Mouse (Mus musculus): ENCODE data around the gene Gm10642.
A peak's percentile ranks its signal among the peaks of the same experiment; 100 is the strongest.

The Gm10642 gene

DNA sequence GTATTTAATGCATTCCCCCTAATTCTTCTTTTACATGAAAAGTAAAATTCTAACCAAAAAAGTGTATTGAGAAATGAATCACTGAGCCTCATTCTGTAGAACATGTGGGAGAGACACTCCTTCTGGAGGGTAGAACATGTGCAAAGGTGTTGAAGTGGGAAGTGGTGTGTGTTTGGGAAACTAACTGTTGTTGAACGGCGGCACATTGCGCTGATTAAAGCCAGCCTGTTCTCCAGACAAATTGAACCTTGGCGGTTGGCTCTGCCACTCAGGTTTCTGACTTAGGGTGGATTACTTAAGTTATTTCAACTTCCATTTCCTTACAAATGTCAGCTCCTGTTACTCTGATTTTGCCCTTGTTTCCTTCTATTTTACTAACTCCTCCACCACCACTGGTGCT lies 17.6 kb downstream of the Gm10642 start:
- DNase-seq (ENCODE audit: low spot score): no peak

DNA sequence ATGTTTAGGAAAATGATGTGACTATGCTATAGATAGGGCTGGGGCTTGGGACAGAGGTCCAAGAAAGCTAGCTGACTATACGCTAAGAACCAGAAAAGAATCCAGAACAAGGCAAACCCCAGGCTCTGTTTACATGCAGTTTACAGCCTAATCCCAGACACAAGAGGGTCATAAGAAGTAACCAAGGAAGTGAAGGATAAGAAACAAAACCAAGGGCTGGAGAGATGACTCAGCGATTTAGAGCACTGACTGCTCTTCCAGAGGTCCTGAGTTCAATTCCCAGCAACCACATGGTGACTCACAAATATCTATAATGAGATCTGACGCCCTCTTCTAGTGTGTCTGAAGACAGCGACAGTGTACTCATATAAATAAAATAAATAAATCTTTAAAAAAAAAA lies 19.1 kb downstream of the Gm10642 start:
- no peak for DNase-seq (ENCODE audit: low spot score)

DNA sequence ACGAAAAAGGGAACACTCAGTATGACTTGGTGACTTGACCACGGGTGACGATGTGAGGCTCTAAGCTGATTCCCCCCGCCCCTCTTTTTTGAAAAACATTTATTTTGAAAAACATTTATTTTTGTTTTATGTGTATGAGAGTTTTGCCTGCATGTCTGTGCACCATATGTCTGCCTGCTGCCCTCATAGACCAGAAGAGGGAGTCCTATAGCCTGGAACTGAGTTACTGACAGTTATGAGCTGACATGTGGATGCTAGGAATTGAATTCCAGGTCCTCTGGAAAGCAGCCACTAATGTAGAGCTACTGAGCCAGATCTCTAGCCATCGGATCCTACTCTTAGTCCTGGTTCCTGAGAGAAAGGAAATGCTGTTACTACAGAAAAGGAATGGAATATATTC lies 19.9 kb downstream of the Gm10642 start:
- no peak for DNase-seq (ENCODE audit: low spot score)

GRCm38 (mm10) chr9:70678682-70679131 lies 22.7 kb downstream of the Gm10642 start, which contains the start of gene Adam10:
TSS of gene Adam10 (plus strand) at chr9:70678997.
- DNase-seq (ENCODE audit: low spot score): peak; percentile 100

GRCm38 (mm10) chr9:70679132-70680091 lies 23.4 kb downstream of the Gm10642 start:
- DNase-seq (ENCODE audit: low spot score): peak; percentile 60

- DNase-seq (ENCODE audit: low spot score): no peak
Measured at GRCm38 (mm10) chr9:70682202-70682601, 26.2 kb downstream of the Gm10642 start.

DNA sequence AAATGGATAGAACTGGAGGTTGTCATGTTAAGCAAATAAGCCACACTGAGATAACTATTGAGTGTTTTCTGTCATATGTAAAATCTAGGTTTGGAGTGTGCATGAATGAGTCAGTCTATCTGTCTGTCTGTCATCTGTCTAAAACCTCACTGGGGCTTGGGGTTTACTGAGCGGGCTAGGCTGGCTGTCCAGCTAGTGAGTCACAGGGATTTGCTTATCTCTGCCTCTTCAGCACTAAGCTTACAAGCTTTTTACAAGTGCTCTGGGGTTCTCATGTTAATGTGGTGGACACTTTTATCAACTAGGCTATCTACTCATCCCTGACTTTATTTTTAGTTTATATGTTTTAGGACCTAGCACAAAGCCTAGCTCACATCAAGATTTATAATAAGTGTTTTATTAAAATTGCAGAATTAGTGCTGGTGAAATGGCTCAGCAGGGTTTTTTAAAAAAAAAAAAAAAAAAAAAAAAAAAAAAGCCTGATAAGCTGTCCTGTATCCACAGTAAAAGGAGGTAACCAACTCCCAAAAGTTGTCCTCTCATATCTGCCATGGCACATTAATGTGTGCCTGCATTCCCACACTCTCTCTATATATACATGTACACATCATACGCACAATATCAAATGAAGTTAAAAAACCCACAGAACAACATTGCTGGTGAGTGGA lies 32.4 kb downstream of the Gm10642 start:
- no peak for DNase-seq (ENCODE audit: low spot score)

DNA sequence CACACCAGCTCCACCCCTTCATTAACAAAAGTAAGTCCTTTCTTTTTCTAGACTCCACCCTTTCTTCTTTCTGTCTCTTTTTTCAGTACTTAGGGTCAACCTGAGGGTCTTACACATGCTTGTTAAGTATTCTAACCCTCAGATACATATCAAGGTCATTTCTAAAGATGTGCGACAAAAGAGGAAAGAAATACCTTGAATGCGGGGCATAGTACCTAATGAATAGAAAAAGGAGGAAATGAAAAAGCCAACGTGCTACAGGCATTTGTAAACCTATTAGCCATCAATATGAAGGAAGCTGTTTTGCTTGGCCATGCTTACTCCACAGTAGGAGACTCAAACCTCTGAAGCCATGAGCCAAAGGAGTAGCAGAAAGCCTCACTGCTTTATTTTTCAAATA lies 33.9 kb downstream of the Gm10642 start:
- DNase-seq (ENCODE audit: low spot score): no peak

- no peak for DNase-seq (ENCODE audit: low spot score)
Measured at GRCm38 (mm10) chr9:70690579-70690978, 34.5 kb downstream of the Gm10642 start.

DNA sequence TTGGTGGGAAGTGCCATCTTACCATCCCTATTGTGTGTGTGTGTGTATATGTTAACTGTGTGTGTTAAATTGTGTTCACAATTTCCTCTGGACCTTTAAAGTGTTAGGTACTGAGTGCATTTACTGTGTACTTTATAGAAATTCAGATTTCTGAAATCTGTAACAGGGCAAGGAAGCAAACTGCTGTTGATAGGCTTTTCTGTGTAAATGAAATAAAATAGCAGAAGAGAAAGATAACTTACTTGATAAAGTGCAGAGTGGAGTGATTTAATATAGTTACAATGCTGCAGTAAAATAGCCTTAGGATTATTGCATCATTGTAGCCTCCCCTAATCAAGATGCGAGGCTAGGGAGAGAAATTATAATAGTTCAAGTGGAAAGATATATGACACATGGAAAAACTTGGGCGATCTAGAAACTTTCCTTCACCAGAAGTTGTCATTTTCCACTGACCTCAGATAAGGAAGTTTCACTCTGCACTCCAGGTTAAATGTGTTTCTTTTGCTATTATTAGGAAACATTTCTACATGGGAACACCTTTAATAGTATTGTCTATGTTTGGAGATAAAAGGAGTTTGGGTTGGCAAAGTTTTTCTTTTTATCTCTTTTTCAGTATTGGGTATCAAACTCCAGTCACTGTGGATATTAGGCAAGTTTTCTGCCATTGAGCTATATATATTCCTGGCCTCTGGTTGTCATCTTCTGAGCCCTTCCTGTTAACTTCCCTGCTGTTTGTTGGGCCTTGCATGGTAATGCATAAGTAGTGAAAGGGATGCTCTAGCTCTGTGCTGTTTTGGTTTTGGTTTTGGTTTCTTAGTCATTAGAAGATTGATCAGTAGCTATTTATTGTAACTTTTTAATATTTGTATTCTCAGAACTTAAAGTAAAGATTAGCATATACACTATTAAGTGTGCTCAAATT lies 36.0 kb downstream of the Gm10642 start:
- no peak for DNase-seq (ENCODE audit: low spot score)

DNA sequence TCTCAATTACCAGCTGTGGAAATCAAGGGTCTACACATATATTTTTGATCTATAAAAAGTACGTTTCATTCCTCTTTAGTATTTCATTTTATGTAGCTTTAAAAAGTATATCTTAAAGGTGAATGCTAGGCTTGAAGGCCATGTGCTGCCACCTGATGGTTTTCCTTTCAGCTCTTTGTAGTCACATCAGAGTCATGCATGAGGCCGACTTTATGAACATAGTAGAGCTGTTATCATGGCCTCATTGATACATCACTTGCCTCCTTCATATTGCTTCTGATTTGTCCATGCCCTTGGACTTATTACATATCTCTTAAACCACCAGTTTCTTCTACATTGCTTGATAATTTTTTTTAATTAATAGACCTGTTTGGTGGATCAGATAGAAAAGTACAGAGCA lies 39.7 kb downstream of the Gm10642 start:
- no peak for DNase-seq (ENCODE audit: low spot score)

DNA sequence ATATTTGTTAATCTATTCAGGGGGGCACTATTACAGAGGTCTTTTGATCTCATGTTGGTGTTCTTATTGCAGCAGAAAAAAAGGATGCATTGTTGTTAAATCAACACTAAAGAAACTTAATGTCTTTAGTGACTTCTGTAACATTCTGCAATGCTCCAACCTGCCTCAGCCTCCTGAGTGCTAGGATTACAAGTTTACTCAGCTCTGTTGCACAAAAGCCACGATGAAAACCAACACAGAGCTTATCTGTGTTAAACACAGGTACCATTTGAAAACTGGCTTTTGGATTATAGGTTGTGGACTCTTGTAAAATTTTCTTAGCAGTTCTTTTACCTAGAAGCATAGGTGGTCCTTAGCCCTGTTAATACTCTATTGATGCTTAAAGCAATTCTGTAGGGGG lies 42.0 kb downstream of the Gm10642 start:
- DNase-seq (ENCODE audit: low spot score): no peak

DNA sequence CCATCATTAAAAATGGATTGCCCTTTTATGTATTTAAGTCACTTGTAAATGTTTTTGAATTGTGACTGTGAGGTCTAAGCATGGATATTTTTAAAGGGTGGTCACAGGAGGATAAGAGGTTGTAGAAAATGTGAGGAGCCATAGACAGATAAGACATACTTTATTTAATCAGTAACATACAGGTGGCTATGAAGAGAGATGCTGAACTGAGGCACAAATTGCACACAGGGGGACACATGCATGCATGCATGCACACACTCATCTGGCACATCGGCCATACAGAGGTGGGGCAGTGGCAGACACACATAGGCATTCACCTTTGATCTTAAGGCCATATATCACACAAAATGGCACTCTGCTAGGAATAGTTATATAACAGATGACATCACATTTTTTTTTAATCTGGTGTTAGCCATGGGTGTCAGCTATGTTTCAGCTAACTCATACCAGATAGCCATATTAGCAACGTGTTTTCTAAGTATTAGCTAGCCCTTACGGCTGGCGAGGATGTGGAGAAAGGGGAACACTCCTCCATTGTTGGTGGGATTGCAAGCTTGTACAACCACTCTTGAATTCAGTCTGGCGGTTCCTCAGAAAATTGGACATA lies 47.6 kb downstream of the Gm10642 start:
- no peak for DNase-seq (ENCODE audit: low spot score)

- no peak for DNase-seq (ENCODE audit: low spot score)
Measured at GRCm38 (mm10) chr9:70706444-70706843, 50.4 kb downstream of the Gm10642 start.

Data from yolk sac, embryonic 10.5 days (tissue).